In genomic region chr13:30684614-30685122, GRCm38 (mm10) we compare ENCODE assay signal across 13 mouse cellular contexts.
"Had no signal": no experiment of that assay in that cellular context is flagged by ENCODE, and none has a peak within 500 bp of the region (broad histone marks: within the 10 kb centered on the region; RNA-seq: fewer than 3 reads in every experiment).

No protein-coding gene starts in this region.

- H3K36me3 ChIP-seq: limb, embryonic 15.5 days; liver, embryonic 13.5 days; midbrain, embryonic 13.5 days; stomach, embryonic 15.5 days had no signal

- H3K9me3 ChIP-seq: limb, embryonic 15.5 days; liver, embryonic 13.5 days; midbrain, embryonic 13.5 days; neural tube, embryonic 15.5 days; stomach, embryonic 15.5 days had no signal

- H3K27me3 ChIP-seq: limb, embryonic 15.5 days; liver, embryonic 13.5 days; midbrain, embryonic 13.5 days; neural tube, embryonic 15.5 days; stomach, embryonic 15.5 days had no signal

- H3K27ac ChIP-seq: limb, embryonic 15.5 days; liver, embryonic 13.5 days; midbrain, embryonic 13.5 days; neural tube, embryonic 15.5 days; stomach, embryonic 15.5 days had no signal

- H3K4me2 ChIP-seq: limb, embryonic 15.5 days; liver, embryonic 13.5 days; midbrain, embryonic 13.5 days; neural tube, embryonic 15.5 days; stomach, embryonic 15.5 days had no signal

- H3K9ac ChIP-seq: limb, embryonic 15.5 days; liver, embryonic 13.5 days; midbrain, embryonic 13.5 days; neural tube, embryonic 15.5 days; stomach, embryonic 15.5 days had no signal

- ATAC-seq: intestine, postnatal 0 days; midbrain, embryonic 13.5 days had no signal

- H3K4me1 ChIP-seq: liver, embryonic 13.5 days; midbrain, embryonic 13.5 days; neural tube, embryonic 15.5 days; stomach, embryonic 15.5 days had no signal

- DNase-seq: kidney, adult 8-10 months; kidney, postnatal 36 days; layer of hippocampus, adult 9-11 months; layer of hippocampus, postnatal 36 days; liver, embryonic 13.5 days; right cerebral cortex, adult 18-20 months; right cerebral cortex, postnatal 25 days had no signal

- H3K4me3 ChIP-seq: limb, embryonic 15.5 days; liver, embryonic 13.5 days; midbrain, embryonic 13.5 days; myocyte; neural tube, embryonic 15.5 days; stomach, embryonic 15.5 days had no signal
